Mouse (Mus musculus) liver, embryonic 15.5 days (tissue): ENCODE data around the gene Rgl3. TPM values are rescaled to one million over a fixed set of nuclear protein-coding genes. Genes with fewer than 3 reads are reported as not detected.

ENCODE experiments used
- ATAC-seq: fragments of 200-750 bp; cut with Nextera tagmentation; 2 replicates; pipeline ENCODE4 v1.8.0; 2017; ENCODE audit warnings: moderate number of reproducible peaks, mild to moderate bottlenecking, moderate library complexity; ENCODE audit not compliant: insufficient read depth
- H3K27ac ChIP-seq: fragments of 300-500 bp; sonication (generic); replicated peaks from 2 replicates; pipeline ENCODE4 v1.5.1; 2015; ENCODE audit warnings: mild to moderate bottlenecking, inconsistent platforms
- H3K27me3 ChIP-seq: fragments of 300-500 bp; sonication (generic); 2 replicates; pipeline ENCODE4 v1.6.1; 2015; ENCODE audit warnings: mild to moderate bottlenecking, inconsistent platforms
- H3K36me3 ChIP-seq: fragments of 300-500 bp; sonication (generic); replicated peaks from 2 replicates; pipeline ENCODE4 v1.6.1; 2015; ENCODE audit warnings: moderate library complexity, mild to moderate bottlenecking, inconsistent platforms
- H3K4me1 ChIP-seq: fragments of 300-500 bp; sonication (generic); replicated peaks from 2 replicates; pipeline ENCODE4 v1.6.1; 2015; ENCODE audit warnings: inconsistent platforms
- H3K4me2 ChIP-seq: fragments of 300-500 bp; sonication (generic); 2 replicates; pipeline ENCODE4 v1.6.1; 2015; ENCODE audit warnings: moderate library complexity, mild to moderate bottlenecking, inconsistent platforms
- H3K4me3 ChIP-seq: fragments of 300-500 bp; sonication (generic); replicated peaks from 2 replicates; pipeline ENCODE4 v1.5.1; 2015; ENCODE audit warnings: mild to moderate bottlenecking, inconsistent platforms
- H3K9ac ChIP-seq: fragments of 300-500 bp; sonication (generic); 2 replicates; pipeline ENCODE4 v1.6.1; 2015; ENCODE audit warnings: moderate library complexity, mild to moderate bottlenecking, inconsistent platforms
- H3K9me3 ChIP-seq: fragments of 300-500 bp; sonication (generic); replicated peaks from 2 replicates; pipeline ENCODE4 v1.6.1; 2016; ENCODE audit warnings: inconsistent platforms
- WGBS: fragments of 180-500 bp; shearing (Covaris S2); methylation state at CpG from one replicate; pipeline ENCODE4 v1.1.7; 2015; ENCODE audit warnings: mixed read lengths; ENCODE audit not compliant: insufficient replicate concordance; 5-methylcytosine and 5-hydroxymethylcytosine counted together
- polyA plus RNA-seq: library from polyadenylated mRNA; unstranded; fragments of >200 nt; fragmentation: Nextera tagmentation; extraction: Ambion mirVana; gene quantifications from 2 replicates; pipeline ENCODE4 v1.2.1, GENCODE M21; 2015

The Rgl3 gene
- polyA plus RNA-seq, 1 experiment from 2014 or later, result 0.10 TPM

- WGBS, result 61% methylated on average over 3 of the region's 3 CpGs
- ATAC-seq, result no peak
- H3K4me1 ChIP-seq, result peaks cover 36% of the 10 kb centered on the region
- H3K27me3 ChIP-seq, result peaks cover 10% of the 10 kb centered on the region
- no peak overlapping the region for H3K4me3 ChIP-seq
- no peak overlapping the region for H3K4me2 ChIP-seq
- H3K9me3 ChIP-seq, result no peaks in the 10 kb centered on the region
- H3K9ac ChIP-seq, result no peak overlapping the region
- peaks cover 6% of the 10 kb centered on the region; the same call in 1 of the 2 replicates for H3K36me3 ChIP-seq
- H3K27ac ChIP-seq, result no peak overlapping the region
These were observed 60.0 kb downstream of the Rgl3 start for GRCm38 (mm10) chr9:21929208-21929607.

DNA sequence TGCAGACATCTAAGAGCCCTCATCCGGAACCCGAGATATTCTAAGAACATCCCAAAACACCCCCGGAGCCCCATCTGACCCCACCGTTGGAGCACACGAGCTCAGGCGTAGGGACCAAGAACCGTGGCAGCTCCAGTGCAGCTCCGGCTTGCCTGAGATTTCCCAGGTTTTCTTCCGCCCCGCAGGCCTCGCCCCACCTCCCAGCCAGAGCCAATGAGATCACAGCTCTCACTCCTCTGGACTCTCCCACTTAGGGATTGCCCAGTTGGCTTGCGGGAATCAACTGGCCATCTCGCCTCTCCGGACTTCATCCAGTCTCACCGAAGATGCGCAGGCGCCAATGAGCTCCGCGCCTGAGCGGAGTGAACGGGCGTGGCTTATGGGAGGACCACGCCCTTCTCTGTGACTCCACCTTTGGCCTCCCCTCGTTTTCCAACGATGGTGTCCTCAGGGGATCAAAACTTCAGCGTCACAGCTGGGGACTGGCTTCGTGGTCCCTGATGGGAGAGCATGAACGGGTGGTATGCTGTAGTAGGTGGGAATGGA lies 62.0 kb downstream of the Rgl3 start, which contains the start of the genes Ccdc159 and Tmem205:
Gene Ccdc159, plus strand, starts transcription at position 264 of the 546 bp plus-strand sequence.
Gene Tmem205, minus strand, starts transcription at position 349 of the 546 bp plus-strand sequence.
- Histone ChIP-seq H3K4me3 (peak within 1 kb of the TSS; percentile 48), H3K36me3 (peaks cover 6% of the 10 kb centered on the region; the same call in 1 of the 2 replicates), H3K4me2 (peak within 1 kb of the TSS; percentile 60), H3K9ac (peak within 1 kb of the TSS; percentile 12; the same call in 1 of the 2 replicates), H3K9me3 (no peaks in the 10 kb centered on the region), H3K27me3 (no peaks in the 10 kb centered on the region; the same call in 1 of the 2 replicates), H3K27ac (peak within 1 kb of the TSS; percentile 31), H3K4me1 (peaks cover 46% of the 10 kb centered on the region)
- ATAC-seq, result peak; percentile 80
- under 1% methylated on average over 28 of the region's 28 CpGs for WGBS

DNA sequence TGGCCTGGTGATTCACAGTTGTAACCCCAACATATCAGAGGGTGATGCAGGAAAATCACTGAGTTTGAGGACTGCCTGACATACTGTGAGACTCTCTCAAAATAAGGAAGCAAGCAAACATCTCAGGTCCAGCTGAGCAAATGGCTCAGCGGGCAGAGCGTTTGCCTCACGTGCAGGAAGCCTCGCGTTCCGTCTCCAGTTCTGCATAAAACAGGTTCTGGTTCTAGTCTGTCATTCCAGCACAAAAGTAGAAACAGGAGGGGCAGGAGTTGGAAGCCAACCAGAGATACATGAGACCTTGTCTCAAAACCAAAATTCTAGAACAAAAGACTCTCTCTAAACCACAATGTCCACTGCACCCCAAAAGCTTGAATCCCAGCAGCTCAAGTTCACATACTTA lies 62.5 kb downstream of the Rgl3 start:
- peaks cover 43% of the 10 kb centered on the region for H3K4me1 ChIP-seq
- 4% methylated on average over 6 of the region's 6 CpGs for WGBS
- ATAC-seq, result no peak
- peak overlapping the region; percentile 48 for H3K4me3 ChIP-seq
- peaks cover 6% of the 10 kb centered on the region for H3K36me3 ChIP-seq
- H3K27ac ChIP-seq, result peak overlapping the region; percentile 31
- peak overlapping the region; percentile 60 for H3K4me2 ChIP-seq
- peak overlapping the region; percentile 4; the same call in 1 of the 2 replicates for H3K9ac ChIP-seq
- no peaks in the 10 kb centered on the region for H3K27me3 ChIP-seq
- H3K9me3 ChIP-seq, result no peaks in the 10 kb centered on the region

DNA sequence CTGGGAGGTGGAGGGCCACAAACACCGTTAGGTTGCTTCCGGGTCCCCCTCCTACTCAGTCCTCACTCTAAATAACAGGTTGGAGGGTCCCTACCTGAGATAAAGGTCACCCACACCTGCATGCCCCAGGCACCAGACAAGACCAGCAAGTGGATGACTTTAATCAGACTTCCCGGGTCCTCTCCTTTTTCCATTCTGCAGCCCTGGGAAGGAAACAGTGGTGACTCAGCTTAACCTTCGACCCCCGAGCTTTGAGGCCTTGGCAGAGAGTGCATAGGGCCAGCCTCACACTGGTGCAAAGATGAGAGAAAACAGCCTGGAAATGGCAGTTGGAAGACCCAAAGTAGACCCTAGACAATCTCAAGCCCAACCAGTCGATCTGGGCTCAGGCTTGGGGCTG lies 63.1 kb downstream of the Rgl3 start:
- ATAC-seq, result no peak
- Histone ChIP-seq H3K4me1 (peaks cover 42% of the 10 kb centered on the region), H3K27me3 (no peaks in the 10 kb centered on the region), H3K4me3 (peak overlapping the region; percentile 48), H3K9me3 (no peaks in the 10 kb centered on the region), H3K36me3 (peaks cover 6% of the 10 kb centered on the region), H3K9ac (0 out of 2 replicates have a peak overlapping the region, but pooled peaks have one; percentile 12), H3K4me2 (peak overlapping the region; percentile 60), H3K27ac (peak overlapping the region; percentile 31)
- 52% methylated on average over 6 of the region's 6 CpGs for WGBS

DNA sequence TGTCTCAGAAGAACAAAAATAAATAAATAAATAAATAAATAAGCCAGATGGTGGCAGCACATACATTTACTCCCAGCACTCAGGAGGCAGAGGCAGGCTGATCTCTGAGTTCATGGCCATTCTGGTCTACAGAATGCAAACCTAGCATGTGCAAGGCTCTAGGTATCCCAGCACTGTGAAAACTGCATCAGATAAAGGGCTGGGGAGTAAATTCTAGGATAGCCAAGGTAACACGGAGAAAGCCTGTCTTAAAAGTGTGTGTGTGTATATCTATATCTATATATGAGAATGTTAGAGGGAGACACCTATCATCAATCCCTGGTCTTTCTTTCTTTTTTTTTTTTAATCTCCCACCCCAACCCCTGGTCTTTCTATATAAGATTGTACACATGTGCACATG lies 63.7 kb downstream of the Rgl3 start:
- Histone ChIP-seq H3K4me3 (0 out of 2 replicates have a peak overlapping the region, but pooled peaks have one; percentile 48), H3K27me3 (no peaks in the 10 kb centered on the region), H3K27ac (peak overlapping the region; percentile 31; the same call in 1 of the 2 replicates), H3K4me1 (peaks cover 42% of the 10 kb centered on the region), H3K9me3 (no peaks in the 10 kb centered on the region), H3K9ac (no peak overlapping the region), H3K36me3 (peaks cover 6% of the 10 kb centered on the region), H3K4me2 (peak overlapping the region; percentile 60; the same call in 1 of the 2 replicates)
- WGBS, result 71% methylated on average over 1 of the region's 1 CpGs
- ATAC-seq, result no peak

DNA sequence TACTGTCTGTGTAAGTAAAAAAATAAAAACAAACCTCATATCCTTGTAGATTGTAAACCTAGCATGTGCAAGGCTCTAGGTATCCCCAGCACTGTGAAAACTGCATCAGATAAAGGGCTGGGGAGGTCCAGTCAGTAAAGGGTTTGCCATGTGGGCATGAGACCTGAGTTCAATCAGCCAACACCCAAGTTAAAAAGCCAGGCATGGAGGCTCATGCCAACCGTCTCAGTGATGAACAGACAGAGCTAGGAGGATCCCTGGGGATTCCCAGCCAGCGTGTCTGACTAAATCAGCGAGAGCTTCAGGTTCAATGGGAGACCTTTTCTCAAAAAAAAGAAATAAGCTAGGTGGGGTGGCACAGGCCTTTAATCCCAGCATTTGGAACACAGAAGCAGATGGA lies 64.2 kb downstream of the Rgl3 start:
- no peak overlapping the region for H3K9ac ChIP-seq
- H3K36me3 ChIP-seq, result peaks cover 6% of the 10 kb centered on the region
- H3K4me3 ChIP-seq, result no peak overlapping the region
- H3K27me3 ChIP-seq, result no peaks in the 10 kb centered on the region
- H3K27ac ChIP-seq, result no peak overlapping the region
- no peak overlapping the region; the same call in 1 of the 2 replicates for H3K4me2 ChIP-seq
- WGBS, result 70% methylated on average over 3 of the region's 3 CpGs
- no peak for ATAC-seq
- H3K4me1 ChIP-seq, result peaks cover 42% of the 10 kb centered on the region
- H3K9me3 ChIP-seq, result no peaks in the 10 kb centered on the region

- Histone ChIP-seq H3K4me3 (no peak overlapping the region), H3K27me3 (no peaks in the 10 kb centered on the region), H3K36me3 (peaks cover 6% of the 10 kb centered on the region), H3K27ac (peak overlapping the region; percentile 73), H3K9ac (no peak overlapping the region), H3K9me3 (no peaks in the 10 kb centered on the region), H3K4me1 (peaks cover 42% of the 10 kb centered on the region), H3K4me2 (peak overlapping the region; percentile 7; the same call in 1 of the 2 replicates)
- peak; percentile 68 for ATAC-seq
- WGBS, result 27% methylated on average over 6 of the region's 6 CpGs
These were observed 65.2 kb downstream of the Rgl3 start for GRCm38 (mm10) chr9:21924099-21924493.

GRCm38 (mm10) chr9:21923490-21924098 lies 65.7 kb downstream of the Rgl3 start:
- Histone ChIP-seq H3K9me3 (no peaks in the 10 kb centered on the region), H3K36me3 (peaks cover 6% of the 10 kb centered on the region), H3K27ac (peak overlapping the region; percentile 73), H3K27me3 (no peaks in the 10 kb centered on the region), H3K4me3 (no peak overlapping the region), H3K9ac (no peak overlapping the region), H3K4me1 (peaks cover 46% of the 10 kb centered on the region), H3K4me2 (peak overlapping the region; percentile 7; the same call in 1 of the 2 replicates)
- WGBS, result 23% methylated on average over 3 of the region's 3 CpGs
- no peak for ATAC-seq

GRCm38 (mm10) chr9:21923036-21923435 lies 66.2 kb downstream of the Rgl3 start:
- Histone ChIP-seq H3K4me3 (no peak overlapping the region), H3K9ac (no peak overlapping the region), H3K9me3 (no peaks in the 10 kb centered on the region), H3K27me3 (no peaks in the 10 kb centered on the region), H3K4me2 (no peak overlapping the region), H3K27ac (no peak overlapping the region), H3K4me1 (peaks cover 52% of the 10 kb centered on the region), H3K36me3 (peaks cover 6% of the 10 kb centered on the region)
- WGBS, result 69% methylated on average over 4 of the region's 4 CpGs
- no peak for ATAC-seq
